Mouse (Mus musculus): ENCODE measurements at regions not wholly inside any gene's neighbourhood (a gene's known extent, or its start where the extent isn't known, plus 50 kb on each side); places are given as distances from the start of the nearest gene placed in this dataset.
"Not testable (repeated sequence)": the region's sequence is repeated elsewhere in the genome, so short reads cannot be mapped to it uniquely, and the experiment has no call there.

- no peak overlapping the region for H3K27ac ChIP-seq
- no peak for ATAC-seq (ENCODE audit: low FRiP score, low read depth)
Observed at GRCm38 (mm10) chr1:41909799-41910198, 785.8 kb upstream of the Pou3f3 start.

GRCm38 (mm10) chr1:41916730-41917347 is 778.7 kb upstream of the Pou3f3 start:
- Histone ChIP-seq H3K36me3 (no peaks in the 10 kb centered on the region), H3K27me3 (no peaks in the 10 kb centered on the region), H3K9me3 (no peaks in the 10 kb centered on the region), H3K4me1 (peaks cover 18% of the 10 kb centered on the region), H3K4me3 (no peak overlapping the region), H3K27ac (no peak overlapping the region), H3K9ac (no peak overlapping the region), H3K4me2 (replicated peaks) (no peak overlapping the region)
- peak; percentile 75 for ATAC-seq (ENCODE audit: low FRiP score, low read depth)
- WGBS, result 26% methylated on average over 4 of the region's 4 CpGs

More at GRCm38 (mm10) chr1:41909799-41910198, 785.8 kb upstream of the Pou3f3 start:
- H3K4me2 ChIP-seq (replicated peaks), result no peak overlapping the region
- no peaks in the 10 kb centered on the region for H3K9me3 ChIP-seq
- no peak overlapping the region for H3K4me3 ChIP-seq
- no peaks in the 10 kb centered on the region for H3K4me1 ChIP-seq
- H3K36me3 ChIP-seq, result no peaks in the 10 kb centered on the region
- H3K9ac ChIP-seq, result no peak overlapping the region
- no peaks in the 10 kb centered on the region for H3K27me3 ChIP-seq
- 70% methylated on average over 5 of the region's 5 CpGs for WGBS

- not testable (repeated sequence) for ATAC-seq (ENCODE audit: low FRiP score, low read depth); H3K27ac ChIP-seq; H3K9ac ChIP-seq; H3K27me3 ChIP-seq; H3K36me3 ChIP-seq; H3K4me2 ChIP-seq (replicated peaks); H3K9me3 ChIP-seq; H3K4me3 ChIP-seq
- H3K4me1 ChIP-seq, result peaks cover 18% of the 10 kb centered on the region
- WGBS, result 74% methylated on average over 5 of the region's 5 CpGs
Observed at GRCm38 (mm10) chr1:41917807-41918206, 777.8 kb upstream of the Pou3f3 start.

- ATAC-seq (ENCODE audit: low FRiP score, low read depth), result peak; percentile 58; the same call in 1 of the 2 replicates
- no peak overlapping the region for H3K27ac ChIP-seq
- no peaks in the 10 kb centered on the region for H3K27me3 ChIP-seq
- no peaks in the 10 kb centered on the region for H3K9me3 ChIP-seq
- H3K4me1 ChIP-seq, result peaks cover 18% of the 10 kb centered on the region
- no peak overlapping the region for H3K9ac ChIP-seq
- no peaks in the 10 kb centered on the region for H3K36me3 ChIP-seq
- 16% methylated on average over 11 of the region's 11 CpGs for WGBS
- H3K4me3 ChIP-seq, result peak overlapping the region; percentile 11; the same call in 1 of the 2 replicates
- peak overlapping the region; percentile 45 for H3K4me2 ChIP-seq (replicated peaks)
Observed at GRCm38 (mm10) chr1:41918394-41919262, 776.9 kb upstream of the Pou3f3 start.

DNA sequence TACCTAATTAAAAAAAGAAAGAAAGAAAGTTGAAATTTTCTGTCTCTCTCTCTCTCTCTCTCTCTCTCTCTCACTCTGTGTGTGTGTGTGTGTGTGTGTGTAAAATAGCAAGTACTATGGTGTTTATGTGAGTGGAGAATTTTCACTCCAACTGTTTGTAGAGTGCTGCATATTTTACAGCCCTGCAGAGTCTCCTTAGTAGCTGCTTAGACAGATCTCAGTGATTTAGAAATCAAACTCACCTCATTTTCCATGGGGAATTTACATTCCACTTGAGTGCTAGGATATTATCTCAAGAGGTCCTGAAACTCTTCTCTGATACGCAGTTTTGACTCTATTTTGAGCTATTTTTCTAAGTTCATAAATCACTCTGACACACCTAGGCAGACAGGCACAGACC is 761.8 kb upstream of the Pou3f3 start:
- Histone ChIP-seq H3K27ac (no peak overlapping the region), H3K27me3 (no peaks in the 10 kb centered on the region), H3K4me3 (no peak overlapping the region), H3K36me3 (no peaks in the 10 kb centered on the region), H3K4me1 (no peaks in the 10 kb centered on the region), H3K4me2 (replicated peaks) (no peak overlapping the region), H3K9ac (no peak overlapping the region), H3K9me3 (no peaks in the 10 kb centered on the region)
- ATAC-seq (ENCODE audit: low FRiP score, low read depth), result no peak
- WGBS, result 67% methylated on average over 1 of the region's 1 CpGs

GRCm38 (mm10) chr1:41935912-41936478 is 759.6 kb upstream of the Pou3f3 start:
- Histone ChIP-seq H3K27ac (no peak overlapping the region), H3K4me2 (replicated peaks) (no peak overlapping the region), H3K9ac (no peak overlapping the region), H3K36me3 (no peaks in the 10 kb centered on the region), H3K9me3 (no peaks in the 10 kb centered on the region), H3K4me1 (no peaks in the 10 kb centered on the region), H3K4me3 (no peak overlapping the region), H3K27me3 (no peaks in the 10 kb centered on the region)
- 76% methylated on average over 7 of the region's 7 CpGs for WGBS
- ATAC-seq (ENCODE audit: low FRiP score, low read depth), result no peak

DNA sequence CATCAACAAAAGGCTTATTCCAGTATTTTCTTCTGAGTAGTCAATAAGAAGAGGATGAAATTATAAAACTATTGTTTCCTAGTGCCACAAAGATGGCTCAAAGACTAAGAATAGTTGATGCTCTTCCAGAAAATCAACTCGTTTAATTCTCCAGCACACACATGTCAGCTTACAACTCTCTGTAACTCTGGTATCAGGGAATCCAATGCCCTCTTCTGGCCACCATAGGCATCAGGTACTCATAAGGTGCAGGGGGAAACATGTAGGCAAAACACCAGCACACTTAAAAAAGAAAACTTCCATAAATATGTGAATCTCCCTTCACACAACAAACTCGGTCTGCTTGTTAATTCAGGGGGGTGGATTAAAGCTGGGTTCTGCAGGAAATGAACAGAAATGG is 734.6 kb upstream of the Pou3f3 start:
- whole genome bisulfite sequencing, result 47% methylated on average over 2 of the region's 2 CpGs
- no peak for ATAC-seq (ENCODE audit: low FRiP score, low read depth)
- H3K9me3 ChIP-seq, result peaks cover 2% of the 10 kb centered on the region; the same call in 1 of the 2 replicates

GRCm38 (mm10) chr1:41981545-41981944 is 714.0 kb upstream of the Pou3f3 start:
- Histone ChIP-seq H3K27me3 (no peaks in the 10 kb centered on the region), H3K4me1 (no peaks in the 10 kb centered on the region), H3K4me2 (replicated peaks) (no peak overlapping the region), H3K36me3 (no peaks in the 10 kb centered on the region), H3K9ac (no peak overlapping the region), H3K9me3 (no peaks in the 10 kb centered on the region), H3K27ac (no peak overlapping the region), H3K4me3 (no peak overlapping the region)
- 86% methylated on average over 5 of the region's 5 CpGs for WGBS
- ATAC-seq (ENCODE audit: low FRiP score, low read depth), result no peak

More for the DNA sequence above, 734.6 kb upstream of the Pou3f3 start:
- Histone ChIP-seq H3K4me3 (no peak overlapping the region), H3K27ac (no peak overlapping the region), H3K27me3 (no peaks in the 10 kb centered on the region), H3K9ac (no peak overlapping the region), H3K4me1 (no peaks in the 10 kb centered on the region), H3K4me2 (replicated peaks) (no peak overlapping the region), H3K36me3 (no peaks in the 10 kb centered on the region)

- Histone ChIP-seq H3K4me1 (no peaks in the 10 kb centered on the region), H3K36me3 (no peaks in the 10 kb centered on the region), H3K4me2 (replicated peaks) (no peak overlapping the region), H3K27ac (no peak overlapping the region), H3K4me3 (no peak overlapping the region), H3K27me3 (no peaks in the 10 kb centered on the region), H3K9ac (no peak overlapping the region), H3K9me3 (no peaks in the 10 kb centered on the region)
- no peak for ATAC-seq (ENCODE audit: low FRiP score, low read depth)
- WGBS, result 83% methylated on average over 6 of the region's 6 CpGs
Observed at GRCm38 (mm10) chr1:42006235-42006634, 689.3 kb upstream of the Pou3f3 start.

- Histone ChIP-seq H3K27ac (no peak overlapping the region), H3K4me2 (replicated peaks) (no peak overlapping the region), H3K36me3 (no peaks in the 10 kb centered on the region), H3K4me3 (no peak overlapping the region), H3K27me3 (no peaks in the 10 kb centered on the region), H3K9ac (no peak overlapping the region), H3K9me3 (no peaks in the 10 kb centered on the region), H3K4me1 (no peaks in the 10 kb centered on the region)
- ATAC-seq (ENCODE audit: low FRiP score, low read depth), result no peak
- 93% methylated on average over 3 of the region's 3 CpGs for WGBS
Observed at GRCm38 (mm10) chr1:42008046-42008445, 687.5 kb upstream of the Pou3f3 start.

DNA sequence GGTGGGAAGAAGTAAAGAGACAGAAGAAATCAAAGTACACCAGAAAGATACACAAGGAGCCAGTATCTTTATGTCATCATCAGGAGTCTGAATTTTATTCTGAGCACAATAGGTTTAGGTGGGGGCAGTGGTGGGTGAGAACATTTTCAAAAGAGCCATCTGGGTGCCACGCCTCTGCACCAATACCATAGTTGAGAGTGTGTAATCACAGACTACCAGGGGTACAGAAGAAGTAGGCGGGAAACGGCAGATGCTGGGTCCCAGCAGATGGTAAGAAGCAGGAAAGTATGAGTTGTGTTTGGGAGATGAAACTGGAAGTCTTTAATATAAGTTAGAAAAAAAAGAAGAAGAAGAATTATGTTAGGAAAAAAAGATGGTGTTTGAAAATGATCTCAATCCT is 682.7 kb upstream of the Pou3f3 start:
- H3K36me3 ChIP-seq, result no peaks in the 10 kb centered on the region
- H3K27ac ChIP-seq, result no peak overlapping the region
- no peaks in the 10 kb centered on the region for H3K4me1 ChIP-seq
- H3K9me3 ChIP-seq, result no peaks in the 10 kb centered on the region
- H3K4me2 ChIP-seq (replicated peaks), result no peak overlapping the region
- 85% methylated on average over 3 of the region's 3 CpGs for WGBS
- no peak overlapping the region for H3K4me3 ChIP-seq
- no peaks in the 10 kb centered on the region for H3K27me3 ChIP-seq
- no peak for ATAC-seq (ENCODE audit: low FRiP score, low read depth)
- H3K9ac ChIP-seq, result no peak overlapping the region

DNA sequence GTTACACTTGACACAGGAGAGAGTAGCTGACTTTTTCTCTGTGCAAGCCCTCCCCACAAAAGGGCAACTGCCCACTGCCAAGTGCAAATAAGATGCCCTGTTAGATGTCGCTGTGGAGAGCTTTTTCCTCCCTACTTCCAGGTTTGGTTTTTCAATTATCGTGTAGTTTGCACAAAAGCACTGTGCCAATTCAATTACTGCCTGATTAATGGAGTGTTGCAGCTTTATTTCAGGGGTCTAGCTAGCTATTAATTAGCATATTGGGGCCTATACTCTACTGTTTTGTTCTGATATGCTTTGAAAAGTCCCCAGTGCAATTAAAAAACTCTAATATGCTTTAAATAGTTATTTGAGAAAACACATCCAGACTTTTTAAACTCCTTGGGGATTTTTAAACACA is 676.6 kb upstream of the Pou3f3 start:
- no peak overlapping the region for H3K27ac ChIP-seq
- WGBS, result 45% methylated on average over 2 of the region's 2 CpGs
- no peak overlapping the region for H3K9ac ChIP-seq
- no peaks in the 10 kb centered on the region for H3K4me1 ChIP-seq
- H3K4me3 ChIP-seq, result no peak overlapping the region
- no peaks in the 10 kb centered on the region; the same call in 1 of the 2 replicates for H3K9me3 ChIP-seq
- no peaks in the 10 kb centered on the region for H3K27me3 ChIP-seq
- no peak overlapping the region for H3K4me2 ChIP-seq (replicated peaks)
- H3K36me3 ChIP-seq, result no peaks in the 10 kb centered on the region
- no peak for ATAC-seq (ENCODE audit: low FRiP score, low read depth)
